Mouse (Mus musculus) megakaryocyte-erythroid progenitor cell, adult 5-6 weeks (primary cell): ENCODE measurements at regions not wholly inside any gene's neighbourhood (a gene's known extent, or its start where the extent isn't known, plus 50 kb on each side); places are given as distances from the start of the nearest gene placed in this dataset.

ENCODE experiments used
- ATAC-seq: replicated peaks from 2 replicates; pipeline ENCODE4 v1.8.0; 2016; ENCODE audit warnings: mild to moderate bottlenecking, inconsistent platforms; ENCODE audit not compliant: severe bottlenecking, poor library complexity, low FRiP score, low TSS enrichment

- ATAC-seq, result peak; percentile 65; the same call in 1 of the 2 replicates
These were observed 52.4 kb upstream of the Ankef1 start for GRCm38 (mm10) chr2:136449265-136449664.
